Mouse (Mus musculus) heart, postnatal 36 days (tissue): ENCODE measurements around the gene Gm28053. TPM values are rescaled to one million over a fixed set of nuclear protein-coding genes. Genes with fewer than 3 reads are reported as not detected.
A peak's percentile ranks its signal among the peaks of the same experiment; 100 is the strongest.

Experiments used
- DNase-seq, 2 experiments: peaks; one replicate each; pipeline ENCODE4 v3.0.0; 2021 to 2022
- intact Hi-C: fragments of 180-260 bp; cut with DNase I; formaldehyde crosslinking; loops from one replicate; pipeline ENCODE4 v1.15.1; 2025
- total RNA-seq, 2 experiments: library from RNA; stranded (reverse); gene quantifications; 2 replicates each; pipeline ENCODE4 v1.2.3; 2021

The Gm28053 gene
- total RNA-seq, 2 experiments from 2014 or later = 3.1 to 4.7 TPM

DNA sequence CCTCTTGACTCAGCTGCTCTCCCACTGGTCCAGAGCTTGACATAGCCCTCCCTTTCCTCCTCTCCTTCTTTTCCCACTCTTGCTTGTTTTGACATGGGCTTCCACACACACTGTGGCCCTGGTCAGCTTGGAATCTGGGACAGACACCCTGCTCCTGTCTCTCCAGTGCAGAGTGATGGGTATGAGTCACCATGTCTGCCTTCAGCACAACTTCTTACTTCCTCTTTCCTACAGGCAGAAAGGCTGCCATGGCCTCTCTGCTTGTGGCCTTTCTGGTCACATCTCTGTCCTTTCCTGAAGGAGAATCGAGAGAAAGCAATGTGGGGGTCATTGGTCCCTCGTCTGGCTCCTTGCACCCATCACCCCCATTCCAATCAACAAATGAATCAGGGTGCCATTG lies 31.3 kb upstream of the Gm28053 start:
- intact Hi-C loops = no loop called here
- no peak for DNase-seq

DNA sequence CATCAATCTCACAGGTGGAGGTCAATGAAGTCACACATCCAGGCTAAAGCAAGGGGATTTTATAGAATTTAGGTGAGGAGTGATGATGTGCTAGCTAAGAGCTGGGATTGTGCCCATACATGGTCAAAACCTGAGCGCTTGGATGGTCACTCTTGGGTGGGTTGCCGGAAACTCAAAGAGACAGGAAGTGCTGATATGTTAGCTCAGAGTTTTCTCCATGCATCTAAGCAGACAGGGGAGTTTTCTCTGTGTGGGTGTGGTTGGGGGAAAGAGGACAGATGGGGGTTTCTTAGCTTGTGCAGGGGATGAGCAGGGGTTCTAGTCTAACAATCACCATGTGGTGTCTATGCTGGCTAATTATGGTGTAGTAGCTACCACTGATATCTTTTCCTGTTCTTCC lies 29.1 kb upstream of the Gm28053 start:
- intact Hi-C loops = no loop called here
- DNase-seq = no peak

DNA sequence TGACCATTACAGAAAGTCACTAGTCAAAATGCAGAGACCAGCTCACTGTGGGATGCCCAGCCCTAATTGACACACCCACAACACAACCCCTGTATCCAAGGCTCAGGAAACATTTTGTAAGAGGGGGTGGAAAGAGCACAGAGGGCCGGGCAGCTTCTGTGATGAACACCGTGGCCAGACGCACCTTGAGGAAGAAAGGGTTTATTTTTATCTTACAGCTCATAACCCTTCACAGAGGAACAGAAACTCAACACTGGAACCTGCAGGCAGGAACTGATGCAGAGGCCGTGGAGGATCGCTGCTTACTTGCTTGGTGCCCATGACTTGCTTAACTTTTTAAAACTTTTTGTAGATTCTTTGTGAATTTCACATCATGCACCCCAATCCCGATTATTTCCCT lies 25.4 kb upstream of the Gm28053 start:
- no peak for DNase-seq
- intact Hi-C loops = no loop called here

DNA sequence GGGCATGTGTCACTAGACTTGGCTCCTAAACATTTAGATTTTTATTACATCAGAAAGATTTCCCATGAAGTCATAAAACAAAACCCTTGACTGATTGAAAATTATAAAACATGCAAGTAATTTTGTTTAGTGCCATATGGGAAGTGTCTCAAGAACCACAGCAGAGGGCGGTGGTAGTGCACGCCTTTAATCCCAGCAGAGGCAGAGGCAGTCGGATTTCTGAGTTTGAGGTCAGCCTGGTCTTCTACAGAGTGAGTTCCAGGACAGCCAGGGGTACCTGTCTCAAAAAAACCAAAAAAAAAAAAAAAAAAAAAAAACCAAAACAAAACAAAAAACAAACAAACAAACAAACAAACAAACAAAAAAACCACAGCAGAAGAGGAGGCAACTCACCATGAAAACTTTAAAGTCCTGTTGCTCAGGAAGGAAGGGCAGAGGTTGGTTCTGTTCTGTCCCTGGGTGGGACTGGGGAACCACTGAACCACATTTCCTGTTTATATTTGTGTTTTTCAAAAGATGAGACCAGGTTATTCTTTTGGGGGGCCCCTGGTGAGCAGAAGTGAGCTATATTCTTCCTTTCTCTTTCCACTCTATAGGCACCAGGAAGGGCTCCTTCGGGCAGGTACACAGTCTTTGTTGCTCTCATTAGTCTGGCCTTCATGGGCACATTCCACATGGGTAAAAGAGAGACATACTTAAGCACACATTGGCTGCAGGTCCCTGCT lies 21.4 kb upstream of the Gm28053 start:
- intact Hi-C loops = loop anchor here (1.0 kb wide), 1 partner anchor 12 kb away; no protein-coding TSS in a partner anchor
- DNase-seq = no peak

DNA sequence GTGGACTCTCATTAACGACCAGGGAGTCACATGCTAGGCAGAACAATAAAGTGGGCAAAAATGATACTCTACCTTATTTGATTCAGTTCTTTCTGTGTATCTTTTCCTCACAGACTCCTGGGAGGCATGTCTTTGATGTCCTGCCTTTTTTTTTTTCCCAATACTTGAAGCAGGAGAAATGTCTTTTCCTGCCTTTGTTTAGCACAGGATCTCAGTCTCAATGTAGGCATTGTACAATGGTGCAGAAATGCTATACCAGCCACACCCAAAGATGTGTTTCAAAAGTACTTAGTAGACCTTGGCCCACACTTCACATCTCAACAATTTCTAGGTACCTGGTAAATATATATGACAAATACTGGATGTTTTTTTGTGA lies 20.9 kb upstream of the Gm28053 start:
- intact Hi-C loops = loop anchor here (1.0 kb wide), 1 partner anchor 12 kb away; no protein-coding TSS in a partner anchor
- DNase-seq = no peak

DNA sequence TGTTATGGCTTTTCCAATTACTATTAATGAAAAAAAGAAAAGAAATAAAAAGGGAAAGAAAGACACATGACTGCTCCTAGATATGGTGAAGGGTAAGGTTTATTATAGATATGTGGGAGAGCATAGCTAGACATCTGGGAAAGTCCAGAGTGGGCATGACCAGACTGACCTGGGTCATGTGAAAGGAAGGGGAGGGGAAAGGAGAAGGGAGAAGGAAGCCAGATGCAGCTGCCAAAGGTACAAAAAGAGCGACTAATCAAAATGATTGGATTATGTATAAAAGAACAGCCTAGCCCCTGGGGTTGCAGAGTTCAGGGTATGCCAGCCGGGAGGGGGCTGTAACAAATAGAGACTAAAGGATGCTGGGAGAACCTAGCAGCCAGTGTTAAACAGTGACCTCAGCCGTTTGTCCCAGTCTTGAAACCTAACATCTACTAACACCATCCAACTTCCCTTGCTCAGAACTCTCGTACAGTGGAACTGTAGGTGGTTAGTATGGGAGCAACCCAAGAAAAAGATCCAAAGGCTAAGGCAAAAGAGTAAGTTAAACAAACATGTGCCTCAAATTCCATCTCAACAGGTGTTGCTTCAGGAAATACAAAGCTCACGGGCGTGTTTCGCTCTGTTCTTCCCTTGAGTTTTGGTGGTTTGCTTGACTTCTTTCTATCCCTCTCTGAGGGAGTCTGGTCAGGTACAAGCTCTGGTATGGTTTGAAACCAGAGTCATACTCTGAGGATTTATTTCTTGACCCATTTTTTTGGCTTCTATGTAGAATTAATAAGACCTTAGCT lies 20.1 kb upstream of the Gm28053 start:
- no peak for DNase-seq
- intact Hi-C loops = no loop called here

DNA sequence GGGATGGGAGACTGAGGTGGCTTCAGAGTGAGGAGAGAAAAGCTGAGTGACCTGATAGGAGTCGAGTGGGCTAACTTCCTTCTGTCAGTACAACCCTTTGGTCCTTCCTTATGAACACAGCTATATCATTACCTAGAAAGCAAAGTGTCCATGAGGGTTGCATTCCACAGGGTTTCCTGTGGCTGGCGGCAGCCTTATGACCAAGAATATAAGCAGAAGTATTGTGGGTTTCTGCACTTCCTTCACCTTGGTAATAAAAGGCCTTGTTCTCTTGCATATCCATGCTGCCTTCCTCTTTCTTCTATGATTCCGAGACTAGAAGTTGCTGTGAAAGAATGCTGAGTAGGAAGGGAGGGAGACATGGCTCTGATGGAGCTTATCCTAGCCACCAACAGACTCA lies 19.5 kb upstream of the Gm28053 start:
- DNase-seq = no peak
- intact Hi-C loops = no loop called here

DNA sequence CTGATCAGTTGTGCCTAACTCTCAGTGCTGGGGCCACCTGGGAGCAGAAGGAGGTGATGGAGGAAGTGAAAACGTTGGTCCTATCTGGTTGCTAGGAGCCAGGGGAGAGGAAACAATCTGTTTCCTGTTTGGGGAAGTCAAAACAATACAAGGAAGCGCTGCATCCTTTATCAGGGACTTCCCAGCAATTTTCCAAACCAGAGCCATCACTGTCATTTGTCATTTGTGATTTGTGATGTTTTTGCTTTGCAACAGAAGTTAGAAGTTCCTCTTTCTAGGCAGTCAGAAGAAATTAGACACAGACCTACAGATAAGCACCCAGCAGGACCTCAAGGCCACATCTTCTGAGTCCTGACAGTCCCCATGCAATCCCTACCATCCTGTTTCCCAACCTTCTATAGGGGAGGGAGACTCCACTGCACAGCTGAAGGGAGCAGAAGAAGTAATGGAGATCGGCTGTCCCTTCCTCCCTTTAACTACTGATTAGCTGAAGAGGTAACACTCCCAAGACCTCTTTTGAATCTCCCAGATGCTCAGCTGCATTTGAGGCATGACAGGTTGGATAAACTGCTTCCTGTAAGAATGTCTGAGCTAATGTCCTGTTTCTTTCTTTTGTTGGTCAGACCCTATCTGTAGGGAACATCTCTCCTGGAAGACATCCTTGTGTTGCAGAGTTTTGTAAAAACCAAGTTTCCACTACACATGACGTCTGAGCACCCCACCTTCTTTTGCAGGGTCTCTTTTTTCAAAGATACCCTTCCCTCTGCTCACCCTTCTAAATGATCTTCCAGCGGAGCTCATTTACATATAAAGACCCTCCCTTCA lies 17.9 kb upstream of the Gm28053 start:
- DNase-seq = no peak
- intact Hi-C loops = no loop called here

DNA sequence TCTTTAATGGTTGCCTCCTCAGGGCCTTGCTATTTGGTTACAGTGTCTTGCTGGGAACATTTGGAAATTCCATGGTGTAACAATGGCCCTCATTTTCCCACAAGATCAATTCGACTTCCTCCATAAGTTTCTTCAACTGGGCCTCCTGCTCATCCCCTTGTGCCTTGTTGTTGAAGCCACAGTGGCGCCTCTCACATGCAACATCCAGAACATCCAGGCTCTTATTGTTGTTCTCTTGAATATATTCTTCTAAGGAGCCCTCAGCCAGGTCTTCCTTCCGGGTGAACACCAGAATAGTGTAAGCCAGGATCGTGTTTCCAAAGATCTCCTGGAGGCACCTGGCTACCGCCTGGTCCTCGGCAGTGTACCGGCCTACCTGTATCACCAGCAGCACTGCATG lies 16.3 kb upstream of the Gm28053 start:
- no peak for DNase-seq
- intact Hi-C loops = no loop called here

DNA sequence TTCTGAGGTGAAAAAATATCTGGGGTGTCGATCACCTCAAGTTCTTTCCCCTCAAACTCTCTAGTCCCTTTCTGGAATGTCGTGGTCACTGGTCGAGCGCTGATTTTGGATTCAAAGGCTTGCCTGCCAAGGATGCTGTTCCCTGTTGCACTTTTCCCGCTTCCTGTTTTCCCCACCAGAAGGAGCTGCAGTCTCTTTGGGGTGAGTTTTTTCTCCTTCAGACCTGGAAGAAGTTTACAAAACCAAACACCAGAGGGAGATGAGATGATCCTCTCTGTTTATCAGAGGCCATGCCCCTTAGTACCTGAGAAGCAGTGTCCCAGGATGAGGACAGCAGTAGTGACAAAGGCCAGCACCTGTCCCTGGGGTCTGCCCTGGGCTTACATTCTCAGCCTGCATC lies 15.8 kb upstream of the Gm28053 start:
- no peak for DNase-seq
- intact Hi-C loops = no loop called here

DNA sequence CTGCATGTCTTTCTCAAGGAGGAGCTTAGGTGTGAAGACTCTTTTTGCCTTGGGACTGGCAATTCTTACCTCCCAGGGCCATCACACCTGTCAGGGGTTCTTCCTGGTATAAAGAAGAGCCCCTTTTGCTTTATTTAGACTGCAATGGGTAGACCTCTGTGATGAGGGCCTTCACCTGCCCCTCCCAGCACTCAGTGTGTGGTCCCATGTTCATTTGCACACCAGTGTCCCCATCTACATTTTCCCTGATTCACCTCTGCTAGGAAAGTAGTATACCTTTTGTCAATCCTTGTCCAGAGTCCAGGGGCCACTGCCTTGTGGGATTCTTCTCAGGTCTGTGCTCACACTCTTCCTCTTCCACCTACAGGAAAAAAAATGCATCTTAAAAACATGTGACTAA lies 14.3 kb upstream of the Gm28053 start:
- no peak for DNase-seq
- intact Hi-C loops = loop anchor here (2.0 kb wide), 1 partner anchor 43 kb away; the partner anchor contains the start of gene Gimap5

DNA sequence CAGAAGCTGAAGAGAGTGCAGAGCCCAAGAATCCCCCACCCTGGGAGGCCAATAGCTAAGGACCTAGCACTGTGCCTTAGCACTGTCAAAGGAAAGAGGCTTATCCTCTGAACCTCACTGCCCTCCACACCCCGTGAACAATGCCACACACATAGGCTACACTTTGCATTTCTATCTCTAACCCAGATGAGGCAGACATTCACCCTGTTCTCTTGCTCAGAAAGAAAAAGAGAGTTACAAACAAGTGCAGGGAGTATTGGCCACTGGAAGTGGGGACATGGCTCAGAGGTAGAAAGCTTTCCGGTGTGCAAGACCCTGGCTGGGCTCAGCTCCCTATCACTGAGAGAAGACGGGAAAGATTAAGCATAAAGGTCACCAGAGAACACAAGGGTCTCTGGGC lies 12.3 kb upstream of the Gm28053 start:
- DNase-seq = no peak
- intact Hi-C loops = no loop called here

DNA sequence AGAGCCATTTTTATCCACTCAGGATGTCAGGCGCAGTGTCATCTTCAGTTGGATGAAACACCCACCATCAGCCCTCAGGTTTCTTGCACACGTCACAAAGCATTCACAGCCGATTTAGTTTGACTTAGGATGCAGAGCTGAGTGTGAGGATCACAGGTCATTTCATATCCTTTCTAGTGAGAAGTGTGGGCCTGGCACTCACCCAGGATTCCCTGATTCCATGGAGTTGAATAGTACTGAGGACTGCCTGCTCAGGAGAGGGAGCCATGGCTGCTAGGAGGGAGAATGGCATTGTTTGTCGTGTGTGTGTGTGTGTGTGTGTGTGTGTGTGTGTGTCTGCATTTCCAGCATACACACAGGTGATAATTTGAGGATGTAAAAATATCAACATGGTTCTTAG lies 1.9 kb downstream of the Gm28053 start:
- DNase-seq = no peak
- intact Hi-C loops = no loop called here

DNA sequence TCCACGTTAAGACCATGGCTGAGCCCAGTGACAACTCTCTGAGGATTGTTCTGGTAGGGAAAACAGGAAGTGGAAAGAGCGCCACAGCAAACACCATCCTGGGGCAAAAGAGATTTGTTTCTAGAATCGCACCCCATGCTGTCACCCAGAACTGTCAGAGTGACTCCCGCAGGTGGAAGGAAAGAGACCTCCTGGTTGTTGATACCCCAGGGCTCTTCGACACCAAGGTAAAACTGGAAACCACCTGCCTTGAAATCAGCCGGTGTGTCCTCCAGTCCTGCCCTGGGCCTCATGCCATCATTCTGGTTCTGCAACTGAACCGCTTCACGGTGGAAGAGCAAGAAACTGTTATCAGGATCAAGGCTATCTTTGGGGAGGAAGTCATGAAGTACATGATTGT lies 5.1 kb downstream of the Gm28053 start:
- DNase-seq = no peak
- intact Hi-C loops = no loop called here

DNA sequence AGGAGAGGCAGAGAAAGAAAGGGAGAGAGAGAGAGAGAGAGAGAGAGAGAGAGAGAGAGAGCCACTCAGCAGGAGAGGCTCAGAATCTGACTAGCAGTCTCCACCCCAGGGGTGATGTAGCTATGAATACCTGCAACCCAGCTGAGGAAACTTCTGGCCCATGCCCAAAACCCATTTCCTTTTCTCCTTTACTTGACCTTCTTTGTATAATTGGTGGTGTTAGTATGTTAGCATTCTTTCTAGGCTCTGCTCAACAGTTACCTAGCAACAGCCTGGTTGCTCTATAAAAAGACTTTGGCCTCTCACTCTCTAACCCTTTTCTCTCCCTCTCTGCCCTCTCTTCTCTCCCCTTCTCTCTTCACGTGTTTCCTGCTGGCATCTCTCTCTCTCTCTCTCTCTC lies 7.1 kb downstream of the Gm28053 start:
- intact Hi-C loops = no loop called here
- peak in 1 of 2 experiments; percentile 57 for DNase-seq

DNA sequence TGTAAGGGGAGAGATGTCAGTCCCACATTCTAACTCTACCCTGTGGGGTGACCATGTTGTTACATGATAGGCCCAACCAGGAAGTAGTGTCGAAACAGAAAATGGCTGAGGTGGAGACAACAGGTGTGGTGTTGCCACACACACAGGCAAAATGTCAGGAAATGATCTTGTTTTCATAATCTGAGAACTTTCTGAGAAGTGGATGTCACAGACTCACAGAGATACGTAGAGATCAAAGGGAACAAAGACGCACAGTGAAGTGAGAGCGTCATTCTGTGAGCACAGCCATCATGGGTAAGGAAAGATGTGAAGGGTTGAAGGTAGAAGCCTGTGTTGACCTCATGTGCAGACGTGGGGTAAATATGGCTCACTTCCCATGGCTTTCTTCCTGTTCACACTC lies 9.4 kb downstream of the Gm28053 start:
- intact Hi-C loops = no loop called here
- DNase-seq = no peak

DNA sequence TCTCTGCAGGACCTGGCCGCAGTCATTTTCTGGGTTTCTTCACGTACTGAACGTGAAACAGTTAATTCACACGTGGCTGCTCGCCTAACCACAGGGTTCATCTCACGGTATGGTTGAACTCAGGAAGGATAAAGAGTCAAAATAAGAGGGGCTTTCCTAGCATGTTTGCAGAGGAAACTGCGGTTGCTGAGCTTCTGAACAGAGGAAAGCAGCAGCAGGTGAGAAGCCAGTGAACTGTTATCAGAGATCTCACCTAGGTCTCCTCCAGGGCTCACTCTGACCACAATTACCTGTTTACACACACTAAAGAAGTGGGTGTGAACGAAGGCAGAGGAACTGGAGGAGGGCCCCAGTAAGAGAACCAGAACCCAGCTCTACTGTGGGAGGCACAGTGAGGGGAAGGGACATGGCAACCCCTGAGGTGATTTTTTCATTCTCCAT lies 14.5 kb downstream of the Gm28053 start:
- DNase-seq = no peak
- intact Hi-C loops = no loop called here

DNA sequence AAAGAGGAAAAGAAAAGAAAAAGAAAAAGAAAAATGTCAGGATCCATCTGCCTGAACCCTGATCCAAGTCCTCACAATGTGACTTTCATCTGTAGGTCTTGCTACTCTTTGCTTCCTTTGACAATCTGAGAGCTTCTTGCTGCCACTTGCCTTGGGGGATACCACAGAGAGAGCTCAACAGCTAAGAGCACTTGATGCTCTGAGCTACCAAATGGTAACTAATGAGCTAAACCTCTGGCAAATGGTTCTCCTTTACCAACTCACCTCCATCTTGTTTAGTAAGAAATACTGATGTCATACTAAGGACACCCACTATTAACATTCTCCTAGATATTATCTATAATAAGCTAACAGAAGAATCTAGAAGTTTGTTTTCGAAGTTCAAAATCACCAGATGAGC lies 15.3 kb downstream of the Gm28053 start:
- intact Hi-C loops = no loop called here
- no peak for DNase-seq

DNA sequence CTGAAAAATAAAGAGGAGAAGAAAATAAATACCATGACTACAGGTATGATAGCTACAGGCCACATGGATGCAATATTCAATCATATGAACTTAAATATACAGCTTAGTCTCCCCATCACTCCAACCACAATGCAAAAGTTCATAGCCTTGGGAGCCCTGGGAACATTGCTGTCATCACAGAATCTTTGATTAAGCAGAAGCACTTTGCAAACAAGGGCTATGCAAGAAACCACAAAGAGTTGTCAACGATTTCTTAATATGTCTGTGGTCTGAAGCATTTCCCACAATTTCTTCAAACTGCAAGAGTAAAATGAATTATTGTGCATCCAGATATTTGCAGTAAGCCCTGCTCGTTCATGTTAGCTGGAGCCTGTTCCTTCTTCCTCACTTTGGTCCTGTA lies 18.6 kb downstream of the Gm28053 start:
- no peak for DNase-seq
- intact Hi-C loops = loop anchor here (2.0 kb wide), 1 partner anchor 24 kb away; no protein-coding TSS in a partner anchor

DNA sequence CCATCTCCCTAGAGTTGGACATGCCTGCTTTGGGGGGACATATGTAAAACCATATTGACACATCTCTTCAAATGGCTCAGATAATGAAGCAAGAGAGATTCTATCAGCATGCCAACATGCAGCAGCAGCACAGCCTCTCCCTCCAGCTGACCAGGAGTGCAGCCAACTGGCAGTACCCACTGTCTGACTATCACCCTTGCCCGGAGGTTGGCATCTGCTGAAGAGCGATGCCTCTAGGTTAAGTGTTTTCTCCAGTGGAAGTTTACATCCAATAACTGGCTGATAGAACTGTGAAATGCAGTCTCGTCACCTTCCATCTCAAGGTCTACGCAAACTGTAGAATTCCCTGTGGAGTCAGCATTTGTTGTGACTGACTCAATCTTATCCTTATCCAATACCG lies 19.3 kb downstream of the Gm28053 start:
- no peak for DNase-seq
- intact Hi-C loops = loop anchor here (2.0 kb wide), 1 partner anchor 25 kb away; no protein-coding TSS in a partner anchor
